Mouse (Mus musculus): ENCODE results near the gene Ptprh.

DNA sequence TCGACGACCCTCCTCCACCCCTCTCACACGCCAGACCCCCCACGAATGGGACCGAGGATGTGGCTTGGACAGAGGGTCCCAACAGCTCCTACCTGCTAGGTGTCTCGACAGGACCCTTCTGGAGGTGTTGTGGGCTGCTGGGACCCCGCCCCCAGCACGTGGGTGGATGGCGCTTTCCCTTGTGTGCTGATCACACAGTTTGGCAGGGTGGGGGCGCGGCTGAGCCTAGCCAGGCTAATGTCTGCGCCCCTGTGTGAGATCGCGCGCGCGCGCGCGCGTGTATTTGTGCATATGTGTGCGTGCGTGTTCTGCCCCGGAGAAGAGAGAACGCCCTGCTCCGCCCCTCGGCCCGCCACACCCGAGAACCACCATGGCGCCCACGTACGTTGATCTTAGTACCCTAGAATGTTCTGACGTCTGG is 56.6 kb downstream of the Ptprh start, which contains the start of gene Syt5:
- TF ChIP-seq CTCF (IDR thresholded peaks at IDR 0.05; ENCODE audit: low read depth, low read length) (peak; percentile 12), POLR2A (IDR thresholded peaks at IDR 0.05; ENCODE audit: insufficient read depth, low read length) (no peak), EP300 (IDR thresholded peaks at IDR 0.05; ENCODE audit: insufficient read depth, low read depth, low read length) (no peak)
